Comparison of ENCODE assay signal across 18 mouse cellular contexts in genomic region chr1:25996685-25997084, GRCm38 (mm10).
DNase-seq lines count a peak whose midpoint lies in the region; ATAC-seq and TF ChIP-seq lines count a peak whose summit lies in the region.
"Had no signal": no experiment of that assay in that cellular context is flagged by ENCODE, and none has a peak within 500 bp of the region (broad histone marks: within the 10 kb centered on the region; RNA-seq: fewer than 3 reads in every experiment).

No protein-coding gene starts in this region.

- H3K4me3 ChIP-seq in midbrain, postnatal 0 days (ENCODE audit: low read depth, low read length) = no peak overlapping the region
- H3K4me3 ChIP-seq in midbrain, embryonic 11.5 days (ENCODE audit: low read depth, low read length) = no peak overlapping the region
- H3K4me3 ChIP-seq in hindbrain, embryonic 16.5 days (ENCODE audit: low read length) = no peak overlapping the region
- no peak overlapping the region for H3K4me3 ChIP-seq in neural tube, embryonic 13.5 days
- H3K4me3 ChIP-seq: embryonic facial prominence, embryonic 13.5 days; forebrain, embryonic 12.5 days; heart, embryonic 15.5 days had no signal

- peak; percentile 14 for DNase-seq in midbrain, postnatal 0 days (ENCODE audit: low spot score)
- DNase-seq in midbrain, embryonic 11.5 days (ENCODE audit: low spot score, missing footprints) = no peak
- DNase-seq in urinary bladder, postnatal 10 days (ENCODE audit: low spot score) = no peak
- DNase-seq: adrenal gland, adult 8-10 months; cerebellum, adult 11-12 months; cerebellum, adult 9-11 months; cerebellum, postnatal 36 days; gastrocnemius, postnatal 10 days; heart, adult 18-20 months; heart, postnatal 14 days had no signal

- H3K36me3 ChIP-seq in midbrain, postnatal 0 days (ENCODE audit: insufficient read depth, low read length) = no peaks in the 10 kb centered on the region
- no peaks in the 10 kb centered on the region for H3K36me3 ChIP-seq in midbrain, embryonic 11.5 days (ENCODE audit: control insufficient read depth, insufficient read depth, low read length)
- H3K36me3 ChIP-seq in hindbrain, embryonic 16.5 days (ENCODE audit: control insufficient read depth, insufficient read depth, low read length) = no peaks in the 10 kb centered on the region
- no peaks in the 10 kb centered on the region for H3K36me3 ChIP-seq in neural tube, embryonic 13.5 days
- H3K36me3 ChIP-seq: embryonic facial prominence, embryonic 13.5 days; forebrain, embryonic 12.5 days; heart, embryonic 15.5 days had no signal

- H3K27me3 ChIP-seq in midbrain, postnatal 0 days (ENCODE audit: insufficient read depth, low read length) = no peaks in the 10 kb centered on the region
- no peaks in the 10 kb centered on the region for H3K27me3 ChIP-seq in midbrain, embryonic 11.5 days (ENCODE audit: control insufficient read depth, insufficient read depth, low read length)
- H3K27me3 ChIP-seq in hindbrain, embryonic 16.5 days (replicated peaks; ENCODE audit: control insufficient read depth, insufficient read depth, low read length) = no peaks in the 10 kb centered on the region
- H3K27me3 ChIP-seq in neural tube, embryonic 13.5 days = no peaks in the 10 kb centered on the region
- H3K27me3 ChIP-seq: embryonic facial prominence, embryonic 13.5 days; forebrain, embryonic 12.5 days; heart, embryonic 15.5 days had no signal

- no peaks in the 10 kb centered on the region for H3K4me1 ChIP-seq in midbrain, postnatal 0 days (ENCODE audit: insufficient read depth, low read length)
- H3K4me1 ChIP-seq in midbrain, embryonic 11.5 days (ENCODE audit: control insufficient read depth, insufficient read depth, low read length) = no peaks in the 10 kb centered on the region
- no peaks in the 10 kb centered on the region for H3K4me1 ChIP-seq in hindbrain, embryonic 16.5 days (ENCODE audit: control insufficient read depth, insufficient read depth, low read depth, low read length)
- no peaks in the 10 kb centered on the region for H3K4me1 ChIP-seq in neural tube, embryonic 13.5 days (replicated peaks)
- H3K4me1 ChIP-seq: embryonic facial prominence, embryonic 13.5 days; forebrain, embryonic 12.5 days; heart, embryonic 15.5 days had no signal

- no peak overlapping the region for H3K9ac ChIP-seq in midbrain, postnatal 0 days (replicated peaks; ENCODE audit: low read length, poor library complexity, severe bottlenecking)
- H3K9ac ChIP-seq in midbrain, embryonic 11.5 days (ENCODE audit: low read length) = no peak overlapping the region
- H3K9ac ChIP-seq in hindbrain, embryonic 16.5 days (ENCODE audit: low read depth, low read length) = no peak overlapping the region
- no peak overlapping the region for H3K9ac ChIP-seq in neural tube, embryonic 13.5 days
- H3K9ac ChIP-seq: embryonic facial prominence, embryonic 13.5 days; forebrain, embryonic 12.5 days; heart, embryonic 15.5 days had no signal

- H3K27ac ChIP-seq in midbrain, postnatal 0 days (ENCODE audit: low read depth, low read length) = no peak overlapping the region
- H3K27ac ChIP-seq in midbrain, embryonic 11.5 days (ENCODE audit: low read depth, low read length) = no peak overlapping the region
- no peak overlapping the region for H3K27ac ChIP-seq in hindbrain, embryonic 16.5 days (ENCODE audit: low read depth, low read length)
- H3K27ac ChIP-seq in neural tube, embryonic 13.5 days (replicated peaks) = no peak overlapping the region
- H3K27ac ChIP-seq: embryonic facial prominence, embryonic 13.5 days; forebrain, embryonic 12.5 days; heart, embryonic 15.5 days had no signal

- H3K9me3 ChIP-seq in midbrain, postnatal 0 days (ENCODE audit: low read length) = no peaks in the 10 kb centered on the region
- H3K9me3 ChIP-seq in midbrain, embryonic 11.5 days (ENCODE audit: control insufficient read depth, low read length) = no peaks in the 10 kb centered on the region
- H3K9me3 ChIP-seq in hindbrain, embryonic 16.5 days (ENCODE audit: control insufficient read depth, low read length) = no peaks in the 10 kb centered on the region
- H3K9me3 ChIP-seq in neural tube, embryonic 13.5 days = no peaks in the 10 kb centered on the region
- H3K9me3 ChIP-seq: embryonic facial prominence, embryonic 13.5 days; forebrain, embryonic 12.5 days; heart, embryonic 15.5 days had no signal

- WGBS in midbrain, postnatal 0 days = 88% methylated on average over 3 of the region's 3 CpGs
- 96% methylated on average over 3 of the region's 3 CpGs for WGBS in midbrain, embryonic 11.5 days
- 70% methylated on average over 3 of the region's 3 CpGs for WGBS in hindbrain, embryonic 16.5 days
- WGBS in neural tube, embryonic 13.5 days = 86% methylated on average over 3 of the region's 3 CpGs

- no peak overlapping the region for H3K4me2 ChIP-seq in midbrain, postnatal 0 days (ENCODE audit: low read depth, low read length, poor library complexity, severe bottlenecking)
- H3K4me2 ChIP-seq in midbrain, embryonic 11.5 days = no peak overlapping the region
- no peak overlapping the region for H3K4me2 ChIP-seq in hindbrain, embryonic 16.5 days (ENCODE audit: low read length)
- H3K4me2 ChIP-seq in neural tube, embryonic 13.5 days = no peak overlapping the region
- H3K4me2 ChIP-seq: embryonic facial prominence, embryonic 13.5 days; forebrain, embryonic 12.5 days; heart, embryonic 11.5 days; heart, embryonic 15.5 days had no signal

- no peak for ATAC-seq in midbrain, postnatal 0 days (ENCODE audit: low FRiP score)
- ATAC-seq in midbrain, embryonic 11.5 days (ENCODE audit: low FRiP score) = no peak
- peak; percentile 82 for ATAC-seq in hindbrain, embryonic 16.5 days
- peak; percentile 53 for ATAC-seq in neural tube, embryonic 13.5 days (ENCODE audit: low read depth)
- ATAC-seq in megakaryocyte, adult 5-6 weeks (ENCODE audit: poor library complexity, severe bottlenecking) = no peak
- ATAC-seq: forebrain, embryonic 16.5 days had no signal

- no peak for TF ChIP-seq CTCF in midbrain, postnatal 0 days (IDR thresholded peaks at IDR 0.05)

Comparison
In these comparisons a context has a peak if more than half of its experiments do, and no peak if none do; other contexts are left out.
1. ATAC-seq: peak in hindbrain, embryonic 16.5 days (single experiment) and neural tube, embryonic 13.5 days (single experiment); none in midbrain, postnatal 0 days (single experiment), midbrain, embryonic 11.5 days (single experiment) and megakaryocyte, adult 5-6 weeks (single experiment).